Mouse (Mus musculus) stomach, embryonic 16.5 days (tissue): Measurements from ENCODE around the gene Btbd9. TPM values are rescaled to one million over a fixed set of nuclear protein-coding genes. Genes with fewer than 3 reads are reported as not detected.

Experiments used
- ATAC-seq: fragments of 200-750 bp; cut with Nextera tagmentation; 2 replicates; pipeline ENCODE4 v1.8.0; 2017; ENCODE audit warnings: moderate number of reproducible peaks, moderate TSS enrichment; ENCODE audit not compliant: insufficient read depth, low FRiP score
- H3K27ac ChIP-seq: fragments of 300-500 bp; sonication (generic); 2 replicates; pipeline ENCODE4 v1.5.1; 2014; ENCODE audit warnings: low read length
- H3K27me3 ChIP-seq: fragments of 300-500 bp; sonication (generic); 2 replicates; pipeline ENCODE4 v1.6.1; 2014; ENCODE audit warnings: low read length, control low read depth, mixed read lengths; ENCODE audit not compliant: control insufficient read depth, insufficient read depth
- H3K36me3 ChIP-seq: fragments of 300-500 bp; sonication (generic); 2 replicates; pipeline ENCODE4 v1.6.1; 2014; ENCODE audit warnings: low read length; ENCODE audit not compliant: control insufficient read depth, insufficient read depth
- H3K4me1 ChIP-seq: fragments of 300-500 bp; sonication (generic); 2 replicates; pipeline ENCODE4 v1.6.1; 2014; ENCODE audit warnings: low read length, control low read depth, mixed read lengths; ENCODE audit not compliant: control insufficient read depth, insufficient read depth
- H3K4me2 ChIP-seq: fragments of 300-500 bp; sonication (generic); 2 replicates; pipeline ENCODE4 v1.6.1; 2014; ENCODE audit warnings: low read depth, low read length, mixed read lengths
- H3K4me3 ChIP-seq: fragments of 300-500 bp; sonication (generic); replicated peaks from 2 replicates; pipeline ENCODE4 v1.5.1; 2014; ENCODE audit warnings: mild to moderate bottlenecking, low read length
- H3K9ac ChIP-seq: fragments of 300-500 bp; sonication (generic); 2 replicates; pipeline ENCODE4 v1.6.1; 2014; ENCODE audit warnings: low read length
- H3K9me3 ChIP-seq: fragments of 300-500 bp; sonication (generic); replicated peaks from 2 replicates; pipeline ENCODE4 v1.6.1; 2016; ENCODE audit warnings: low read length, control low read depth; ENCODE audit not compliant: control insufficient read depth
- WGBS: fragments of 180-500 bp; shearing (Covaris S2); extraction: QIAGEN DNeasy Blood & Tissue Kit; methylation state at CpG from one replicate; pipeline ENCODE4 v1.1.7; 2014; 5-methylcytosine and 5-hydroxymethylcytosine counted together
- polyA plus RNA-seq: library from polyadenylated mRNA; unstranded; fragments of >200 nt; fragmentation: Nextera tagmentation; extraction: Ambion mirVana; gene quantifications from 2 replicates; pipeline ENCODE4 v1.2.1, GENCODE M21; 2015

Gene Btbd9
- polyA plus RNA-seq, 1 experiment from 2014 or later, result 51.6 TPM

- no peaks in the 10 kb centered on the region for H3K9me3 ChIP-seq
- peak overlapping the region; percentile 44 for H3K27ac ChIP-seq
- no peak overlapping the region for H3K4me2 ChIP-seq
- peaks cover 47% of the 10 kb centered on the region for H3K4me1 ChIP-seq
- H3K9ac ChIP-seq, result peak overlapping the region; percentile 28; the same call in 1 of the 2 replicates
- H3K27me3 ChIP-seq, result no peaks in the 10 kb centered on the region
- no peak for ATAC-seq
- H3K36me3 ChIP-seq, result no peaks in the 10 kb centered on the region
- WGBS, result 65% methylated on average over 12 of the region's 12 CpGs
- no peak overlapping the region for H3K4me3 ChIP-seq
These were observed 378.8 kb downstream of the Btbd9 start for GRCm38 (mm10) chr17:30197280-30198030.

GRCm38 (mm10) chr17:30196401-30197279, 379.6 kb downstream of the Btbd9 start:
- no peak overlapping the region for H3K4me3 ChIP-seq
- H3K4me1 ChIP-seq, result peaks cover 47% of the 10 kb centered on the region
- no peak for ATAC-seq
- H3K4me2 ChIP-seq, result no peak overlapping the region
- H3K27ac ChIP-seq, result peak overlapping the region; percentile 44
- H3K27me3 ChIP-seq, result no peaks in the 10 kb centered on the region
- no peaks in the 10 kb centered on the region for H3K9me3 ChIP-seq
- WGBS, result 73% methylated on average over 17 of the region's 17 CpGs
- H3K36me3 ChIP-seq, result no peaks in the 10 kb centered on the region
- H3K9ac ChIP-seq, result peak overlapping the region; percentile 28; the same call in 1 of the 2 replicates

- Histone ChIP-seq H3K27ac (no peak overlapping the region), H3K4me1 (peaks cover 43% of the 10 kb centered on the region), H3K9ac (no peak overlapping the region), H3K27me3 (no peaks in the 10 kb centered on the region), H3K9me3 (no peaks in the 10 kb centered on the region), H3K36me3 (no peaks in the 10 kb centered on the region), H3K4me2 (no peak overlapping the region), H3K4me3 (no peak overlapping the region)
- WGBS, result 83% methylated on average over 21 of the region's 21 CpGs
- ATAC-seq, result no peak
These were observed 380.6 kb downstream of the Btbd9 start for GRCm38 (mm10) chr17:30195591-30196183.

- Histone ChIP-seq H3K36me3 (no peaks in the 10 kb centered on the region), H3K9ac (no peak overlapping the region), H3K4me3 (no peak overlapping the region), H3K27ac (no peak overlapping the region), H3K4me1 (peaks cover 34% of the 10 kb centered on the region), H3K9me3 (no peaks in the 10 kb centered on the region), H3K27me3 (no peaks in the 10 kb centered on the region), H3K4me2 (no peak overlapping the region)
- no peak for ATAC-seq
- WGBS, result 61% methylated on average over 11 of the region's 11 CpGs
These were observed 381.5 kb downstream of the Btbd9 start for GRCm38 (mm10) chr17:30194629-30195445.

GRCm38 (mm10) chr17:30194091-30194490, 382.2 kb downstream of the Btbd9 start:
- H3K36me3 ChIP-seq, result no peaks in the 10 kb centered on the region
- no peak overlapping the region for H3K27ac ChIP-seq
- H3K4me1 ChIP-seq, result peaks cover 27% of the 10 kb centered on the region
- H3K9me3 ChIP-seq, result no peaks in the 10 kb centered on the region
- no peak overlapping the region for H3K4me3 ChIP-seq
- 49% methylated on average over 3 of the region's 3 CpGs for WGBS
- H3K4me2 ChIP-seq, result no peak overlapping the region
- H3K9ac ChIP-seq, result no peak overlapping the region
- H3K27me3 ChIP-seq, result no peaks in the 10 kb centered on the region
- no peak for ATAC-seq

GRCm38 (mm10) chr17:30193615-30194014, 382.7 kb downstream of the Btbd9 start:
- Histone ChIP-seq H3K27ac (no peak overlapping the region), H3K9ac (no peak overlapping the region), H3K4me2 (no peak overlapping the region), H3K27me3 (no peaks in the 10 kb centered on the region), H3K36me3 (no peaks in the 10 kb centered on the region), H3K4me3 (no peak overlapping the region), H3K9me3 (no peaks in the 10 kb centered on the region), H3K4me1 (peaks cover 25% of the 10 kb centered on the region)
- ATAC-seq, result no peak
- WGBS, result 59% methylated on average over 2 of the region's 2 CpGs

- Histone ChIP-seq H3K27ac (no peak overlapping the region), H3K9me3 (no peaks in the 10 kb centered on the region), H3K27me3 (no peaks in the 10 kb centered on the region), H3K4me2 (no peak overlapping the region), H3K4me3 (no peak overlapping the region), H3K9ac (no peak overlapping the region), H3K4me1 (peaks cover 24% of the 10 kb centered on the region), H3K36me3 (no peaks in the 10 kb centered on the region)
- no peak for ATAC-seq
- 88% methylated on average over 26 of the region's 26 CpGs for WGBS
These were observed 383.8 kb downstream of the Btbd9 start for GRCm38 (mm10) chr17:30192416-30193005.

- Histone ChIP-seq H3K4me2 (no peak overlapping the region), H3K9me3 (no peaks in the 10 kb centered on the region), H3K9ac (no peak overlapping the region), H3K27me3 (no peaks in the 10 kb centered on the region), H3K4me1 (peaks cover 18% of the 10 kb centered on the region), H3K27ac (no peak overlapping the region), H3K4me3 (no peak overlapping the region), H3K36me3 (no peaks in the 10 kb centered on the region)
- no peak for ATAC-seq
- 73% methylated on average over 11 of the region's 11 CpGs for WGBS
These were observed 385.1 kb downstream of the Btbd9 start for GRCm38 (mm10) chr17:30191097-30191640.
